Mouse (Mus musculus): ENCODE measurements around the gene Mc1r. TPM values are rescaled to one million over a fixed set of nuclear protein-coding genes. Genes with fewer than 3 reads are reported as not detected.

The Mc1r gene
- polyA plus RNA-seq (2012; fragmentation: generic; extraction: Trizol): under 1 TPM; 0.01 to 0.02 TPM

DNA sequence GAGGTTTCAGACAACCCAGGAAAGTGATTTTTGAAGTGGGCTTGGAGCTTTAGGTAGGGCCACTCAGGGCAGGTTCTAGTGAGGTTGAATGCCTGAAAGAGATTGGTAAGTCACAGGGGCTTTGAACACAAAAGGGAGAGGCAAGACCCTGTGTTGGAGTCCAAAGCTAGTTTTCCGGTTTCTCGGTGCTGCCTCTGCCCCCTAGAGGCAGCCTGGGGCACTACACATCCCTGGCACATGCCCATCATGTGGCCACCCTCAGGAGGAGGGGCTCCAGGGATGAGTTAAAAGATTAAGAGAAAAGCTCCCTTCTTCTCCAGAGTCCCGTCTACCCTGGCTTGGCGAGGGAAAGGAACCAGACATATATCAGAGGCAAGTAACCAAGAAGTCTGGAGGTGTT, at the start of gene Mc1r:
Gene Mc1r (plus strand): TSS at position 322 of the 400 bp plus-strand sequence.

GRCm38 (mm10) chr8:123373403-123374238, 33.3 kb upstream of the Mc1r start, which contains the start of gene Tcf25:
Gene Tcf25 (plus strand): TSS chr8:123373753.

GRCm38 (mm10) chr8:123411246-123411645, 4.3 kb downstream of the Mc1r start, which contains the start of gene Tubb3:
Gene Tubb3 (plus strand): TSS chr8:123411424.

GRCm38 (mm10) chr8:123423441-123423840, 16.5 kb downstream of the Mc1r start, which contains the start of gene Def8:
Gene Def8 (plus strand): TSS chr8:123423527.

Other genes with a start within 250 kb of the Mc1r start
- gene Sult5a1, start 248.8 kb upstream of the Mc1r start, polyA plus RNA-seq (2012; fragmentation: generic; extraction: Trizol): under 1 TPM; 0.06 to 0.35 TPM
- under 1 TPM; 0.11 to 0.68 TPM for gene Dpep1, start 220.9 kb upstream of the Mc1r start, polyA plus RNA-seq (2012; fragmentation: generic; extraction: Trizol)
- gene Chmp1a, start 194.3 kb upstream of the Mc1r start, polyA plus RNA-seq (2012; fragmentation: generic; extraction: Trizol): 10 to 100 TPM; 76.4 to 98.0 TPM
- 1 to 10 TPM in 1 of 2 experiments, under 1 TPM in 1; 0.55 to 8.9 TPM for gene Spata33, start 194.3 kb upstream of the Mc1r start, polyA plus RNA-seq (2012; fragmentation: generic; extraction: Trizol)
- 10 to 100 TPM; 27.0 to 43.1 TPM for gene Cdk10, start 182.3 kb upstream of the Mc1r start, polyA plus RNA-seq (2012; fragmentation: generic; extraction: Trizol)
- 1 to 10 TPM; 1.1 to 4.4 TPM for gene Spata2l, start 170.9 kb upstream of the Mc1r start, polyA plus RNA-seq (2012; fragmentation: generic; extraction: Trizol)
- gene Zfp276, start 152.9 kb upstream of the Mc1r start, polyA plus RNA-seq (2012; fragmentation: generic; extraction: Trizol): 10 to 100 TPM in 1 of 2 experiments, 1 to 10 TPM in 1; 2.3 to 15.3 TPM
- 10 to 100 TPM in 1 of 2 experiments, 1 to 10 TPM in 1; 4.7 to 17.9 TPM for gene Vps9d1, start 152.8 kb upstream of the Mc1r start, polyA plus RNA-seq (2012; fragmentation: generic; extraction: Trizol)
- 10 to 100 TPM; 12.4 to 13.9 TPM for gene Fanca, start 88.5 kb upstream of the Mc1r start, polyA plus RNA-seq (2012; fragmentation: generic; extraction: Trizol)
- 1 to 10 TPM; 3.2 to 7.7 TPM for gene Spire2, start 74.4 kb upstream of the Mc1r start, polyA plus RNA-seq (2012; fragmentation: generic; extraction: Trizol)
- gene Tcf25, start 33.4 kb upstream of the Mc1r start, polyA plus RNA-seq (2012; fragmentation: generic; extraction: Trizol): 100 to 1,000 TPM; 119 to 155 TPM
- gene Tubb3, start 4.3 kb downstream of the Mc1r start, polyA plus RNA-seq (2012; fragmentation: generic; extraction: Trizol): 1 to 10 TPM; 3.2 to 9.8 TPM
- gene Def8, start 16.4 kb downstream of the Mc1r start, polyA plus RNA-seq (2012; fragmentation: generic; extraction: Trizol): 10 to 100 TPM; 18.9 to 32.1 TPM
- 10 to 100 TPM; 22.1 to 24.6 TPM for gene Afg3l1, start 70.8 kb downstream of the Mc1r start, polyA plus RNA-seq (2012; fragmentation: generic; extraction: Trizol)
- gene Dbndd1, start 108.4 kb downstream of the Mc1r start, polyA plus RNA-seq (2012; fragmentation: generic; extraction: Trizol): 1 to 10 TPM in 1 of 2 experiments, under 1 TPM in 1; 0.30 to 1.5 TPM
- gene Gas8, start 111.7 kb downstream of the Mc1r start, polyA plus RNA-seq (2012; fragmentation: generic; extraction: Trizol): 10 to 100 TPM; 24.0 to 45.5 TPM
- 10 to 100 TPM in 1 of 2 experiments, 1 to 10 TPM in 1; 4.1 to 35.4 TPM for gene Rhou, start 246.8 kb downstream of the Mc1r start, polyA plus RNA-seq (2012; fragmentation: generic; extraction: Trizol)